Mouse (Mus musculus): ENCODE results near the gene Abca6. TPM values are rescaled to one million over a fixed set of nuclear protein-coding genes. Genes with fewer than 3 reads are reported as not detected.
A peak's percentile ranks its signal among the peaks of the same experiment; 100 is the strongest.

The Abca6 gene
- 2.0 and 3.5 TPM in 2 replicates for total RNA-seq (2017)

DNA sequence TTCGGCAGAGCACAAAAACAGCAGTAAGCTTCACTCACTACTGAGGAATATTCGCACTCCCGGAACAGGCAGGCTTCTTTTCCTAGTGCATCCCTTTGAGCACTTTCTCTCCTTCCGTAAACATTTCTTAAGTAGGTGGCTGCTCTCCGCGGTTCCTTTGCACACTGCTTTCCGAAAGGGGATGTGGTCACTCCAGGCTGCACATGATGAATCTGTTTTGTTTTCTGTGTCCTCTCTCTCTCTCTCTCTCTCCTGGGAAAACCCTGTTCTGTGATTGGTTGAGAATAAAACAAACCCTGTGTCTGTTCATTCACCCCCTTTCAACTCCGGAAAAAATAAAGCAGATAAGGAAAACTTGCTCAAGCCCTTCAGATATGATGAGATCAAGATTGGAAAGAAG lies at the start of gene Abca6:
Abca6 (minus strand) TSS at position 243 of the 400 bp plus-strand sequence.
- ATAC-seq (ENCODE audit: extremely low read depth, insufficient number of reproducible peaks, low FRiP score, poor library complexity, severe bottlenecking) = peak; percentile 23; the same call in 1 of the 2 replicates

DNA sequence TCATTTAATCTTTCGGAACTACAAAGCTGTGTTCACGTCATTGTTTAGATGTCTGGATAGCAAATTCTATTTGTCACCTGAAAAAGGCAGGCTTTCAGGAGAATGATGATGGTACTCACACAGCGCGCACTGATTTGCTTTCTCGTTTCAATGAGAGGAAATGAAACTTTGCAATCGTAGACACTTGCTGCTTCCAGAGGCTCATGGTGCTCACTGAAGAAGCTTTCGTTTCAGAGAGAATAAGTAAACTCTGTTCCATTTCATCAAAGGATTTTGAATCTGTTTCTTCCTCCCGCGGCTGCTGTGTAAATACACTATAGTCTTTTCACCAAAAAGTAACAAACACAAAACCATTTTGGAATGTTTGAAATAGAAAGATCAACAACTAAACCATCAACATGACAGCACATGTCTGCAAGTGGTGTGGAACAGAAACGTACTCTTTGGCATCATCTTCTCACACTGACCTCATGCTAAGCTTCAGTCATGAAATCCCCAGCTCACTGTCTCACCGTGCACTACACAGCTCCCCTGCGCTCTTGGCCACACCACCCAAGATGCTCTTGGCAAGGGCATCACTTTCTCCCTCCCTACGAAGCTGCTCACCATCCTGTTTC lies 46.4 kb upstream of the Abca6 start:
- no peak for ATAC-seq (ENCODE audit: extremely low read depth, insufficient number of reproducible peaks, low FRiP score, poor library complexity, severe bottlenecking)

DNA sequence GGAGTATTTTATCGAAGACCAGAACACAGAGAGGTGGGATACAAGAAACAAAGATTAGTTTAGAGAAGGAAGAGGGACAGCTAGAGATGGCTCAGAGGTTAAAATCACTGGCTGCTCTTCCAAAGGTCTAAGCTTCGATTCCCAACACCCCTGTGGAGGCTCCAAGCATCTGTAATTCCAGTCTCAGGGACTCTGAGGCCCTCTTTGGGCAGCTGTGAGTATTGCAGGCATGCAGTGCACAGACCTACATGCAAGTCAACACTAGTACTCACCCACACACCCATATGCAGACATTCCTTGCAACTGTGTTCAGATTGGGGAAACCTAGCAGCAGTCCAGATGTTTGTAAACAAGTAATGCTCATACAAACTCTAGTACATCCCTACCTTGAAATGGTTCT lies 39.0 kb upstream of the Abca6 start:
- no peak for ATAC-seq (ENCODE audit: extremely low read depth, insufficient number of reproducible peaks, low FRiP score, poor library complexity, severe bottlenecking)

DNA sequence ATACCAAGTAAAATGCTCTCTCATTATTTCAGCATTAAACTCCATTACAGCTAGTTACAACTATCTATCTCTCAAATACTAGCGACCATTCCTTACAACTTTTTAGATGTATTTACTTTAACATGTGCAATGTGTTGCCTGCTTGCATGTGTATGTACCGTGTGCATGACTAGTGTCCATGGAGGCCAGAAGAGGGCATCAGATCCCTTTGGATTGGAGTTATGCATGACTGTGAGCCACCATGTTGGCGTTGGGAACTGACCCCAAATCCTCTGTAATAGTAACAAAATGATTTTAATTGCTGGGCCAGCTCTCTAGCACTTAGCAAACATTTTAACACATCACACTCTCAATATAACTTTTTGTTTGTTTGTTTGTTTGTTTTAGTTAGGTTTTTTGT lies 36.8 kb upstream of the Abca6 start:
- no peak for ATAC-seq (ENCODE audit: extremely low read depth, insufficient number of reproducible peaks, low FRiP score, poor library complexity, severe bottlenecking)

DNA sequence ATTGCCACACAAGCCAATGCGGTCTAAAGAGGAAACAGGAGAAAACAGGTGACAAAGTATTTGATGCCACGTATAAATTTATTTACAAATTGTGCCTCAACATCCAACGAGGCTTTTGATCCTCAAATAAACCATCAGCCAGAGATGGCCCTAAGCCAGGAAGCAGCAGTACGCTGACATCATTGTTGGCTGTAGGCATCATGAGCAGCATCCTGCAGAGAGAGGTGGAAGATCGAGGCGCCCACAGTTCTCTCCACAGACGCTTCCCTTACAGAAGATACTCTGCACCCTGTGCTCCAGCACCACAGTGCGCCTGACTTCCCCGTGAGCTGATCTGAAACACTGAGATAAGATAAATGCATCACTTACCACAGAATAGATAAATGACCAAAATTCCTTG lies 36.1 kb upstream of the Abca6 start:
- ATAC-seq (ENCODE audit: extremely low read depth, insufficient number of reproducible peaks, low FRiP score, poor library complexity, severe bottlenecking) = no peak

DNA sequence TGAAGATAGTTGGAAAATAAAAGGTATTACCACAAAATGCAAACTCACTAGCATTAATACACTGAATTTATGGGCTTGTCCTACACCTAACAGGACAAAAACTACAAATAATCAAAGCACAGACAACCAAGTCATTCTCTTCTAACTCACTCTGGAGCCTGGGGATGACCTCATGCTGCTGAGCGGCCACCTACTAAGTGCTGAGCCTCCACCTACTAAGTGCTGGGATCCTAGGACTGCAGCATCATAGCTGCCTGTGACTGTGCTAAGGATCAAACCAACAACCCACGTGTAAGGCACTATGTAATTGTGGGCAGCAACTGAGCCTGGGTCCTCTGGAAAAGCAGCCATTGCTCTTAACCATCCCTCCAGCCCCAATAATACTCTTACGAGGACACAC lies 34.8 kb upstream of the Abca6 start:
- no peak for ATAC-seq (ENCODE audit: extremely low read depth, insufficient number of reproducible peaks, low FRiP score, poor library complexity, severe bottlenecking)

DNA sequence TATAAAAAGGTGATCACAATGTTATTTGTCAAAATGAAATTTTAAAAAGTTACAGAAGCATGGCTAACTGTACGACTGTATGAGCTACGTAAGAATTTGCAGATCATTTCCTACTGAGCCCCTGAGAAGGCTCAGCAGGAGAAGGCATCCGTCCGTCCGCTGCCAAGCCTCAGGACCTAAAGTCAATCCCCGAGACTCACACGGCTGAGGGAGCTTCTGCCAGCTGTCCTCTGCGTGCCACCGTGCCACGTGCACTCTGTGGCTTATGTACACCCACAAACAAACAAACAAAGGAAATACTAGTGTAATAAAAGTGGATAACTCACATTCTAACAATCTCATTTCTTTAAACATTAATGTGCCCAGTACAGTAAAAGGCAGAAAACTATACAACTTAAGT lies 33.3 kb upstream of the Abca6 start:
- ATAC-seq (ENCODE audit: extremely low read depth, insufficient number of reproducible peaks, low FRiP score, poor library complexity, severe bottlenecking) = no peak

DNA sequence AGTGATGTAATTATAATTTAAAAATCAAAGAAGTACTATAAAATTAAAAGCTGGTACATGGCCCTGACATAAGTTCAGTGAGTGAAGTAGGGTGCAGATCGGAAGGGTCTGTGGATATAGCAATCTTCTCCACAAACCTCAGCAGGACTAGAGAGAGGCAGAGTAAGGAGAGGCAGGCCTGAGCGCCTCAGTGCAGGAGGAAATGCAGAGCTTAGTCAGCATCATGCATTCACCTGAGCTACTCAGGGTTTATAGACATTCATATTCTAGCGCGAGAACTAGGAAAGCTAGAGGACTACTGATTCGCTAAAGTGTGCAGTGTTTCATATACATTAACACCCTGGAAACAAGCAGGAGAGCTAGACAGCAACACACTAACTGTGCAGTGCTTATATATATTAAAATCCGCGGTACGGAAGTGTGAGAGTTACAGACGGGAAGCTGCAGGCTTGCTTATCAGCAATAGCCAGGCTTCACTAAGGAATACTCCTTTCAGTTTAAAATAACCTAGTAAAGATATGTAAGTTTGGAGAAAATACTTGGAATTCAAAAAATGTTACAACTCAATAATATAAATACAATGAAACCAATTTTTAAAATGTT lies 32.7 kb upstream of the Abca6 start:
- no peak for ATAC-seq (ENCODE audit: extremely low read depth, insufficient number of reproducible peaks, low FRiP score, poor library complexity, severe bottlenecking)

DNA sequence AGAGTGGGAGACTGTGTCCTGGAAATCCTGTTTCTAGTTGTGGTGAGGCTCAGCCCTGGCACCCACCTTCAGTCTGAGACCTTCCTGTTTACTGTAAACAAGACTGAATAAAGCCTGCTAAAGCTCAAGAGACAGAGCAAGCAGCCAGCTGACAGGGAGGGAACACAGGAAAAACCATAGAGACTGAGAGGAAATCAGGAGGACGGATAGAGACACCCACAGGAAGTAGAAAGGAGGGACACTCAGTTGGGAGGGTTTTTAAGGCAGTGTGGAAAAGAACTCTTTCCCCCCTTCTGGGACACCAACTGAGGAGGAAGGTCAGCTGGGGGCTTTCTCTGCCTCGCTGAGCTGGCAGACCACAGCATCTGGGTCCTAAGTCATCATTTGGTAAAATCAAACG lies 23.2 kb upstream of the Abca6 start:
- ATAC-seq (ENCODE audit: extremely low read depth, insufficient number of reproducible peaks, low FRiP score, poor library complexity, severe bottlenecking) = no peak

DNA sequence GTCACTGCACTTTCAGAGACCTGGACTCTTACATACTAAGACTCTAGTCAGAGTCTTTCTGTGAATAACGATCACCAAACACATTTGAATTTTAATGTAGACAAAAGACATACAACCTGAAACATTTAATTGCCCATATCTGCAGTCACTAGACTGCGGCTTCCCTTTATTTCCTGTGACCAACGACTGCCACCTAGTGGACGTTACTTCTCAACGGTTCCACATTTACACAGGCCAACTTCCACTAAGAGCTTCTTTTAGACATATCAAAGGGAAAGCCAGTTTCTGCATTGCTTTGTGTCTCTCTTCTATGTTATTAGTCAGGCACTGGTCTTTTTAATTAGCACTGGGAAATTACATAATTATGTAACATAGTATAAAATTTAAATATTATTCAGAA lies 20.2 kb upstream of the Abca6 start:
- ATAC-seq (ENCODE audit: extremely low read depth, insufficient number of reproducible peaks, low FRiP score, poor library complexity, severe bottlenecking) = peak; percentile 91

DNA sequence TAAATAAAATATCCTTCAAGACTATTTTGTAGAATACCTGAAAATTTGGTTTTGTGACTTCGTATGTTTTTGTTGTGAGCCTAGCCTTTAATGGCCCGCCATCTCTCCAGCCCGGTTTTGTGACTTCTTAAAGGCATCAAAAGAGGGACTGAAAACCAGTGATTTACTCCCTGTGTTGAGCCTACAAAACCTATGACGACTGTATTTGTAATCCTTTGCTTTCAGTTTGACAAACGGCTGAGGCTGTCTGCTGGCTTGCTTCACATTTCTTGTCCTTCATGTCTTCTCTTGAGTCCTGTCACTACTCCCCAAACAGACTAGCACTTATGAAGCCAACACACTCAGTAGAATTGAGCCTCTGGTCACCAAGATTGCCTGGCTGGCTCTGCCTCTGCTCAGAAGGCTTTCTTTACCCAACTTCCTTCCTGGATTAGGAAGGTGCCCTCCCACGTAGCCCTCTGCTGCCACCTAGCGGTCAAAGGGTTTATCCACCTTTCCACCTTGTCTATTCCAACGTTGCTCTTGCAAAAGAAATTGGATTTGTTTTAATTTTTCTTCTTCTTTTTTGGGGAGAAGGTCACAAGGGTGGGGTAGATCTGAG lies 16.8 kb upstream of the Abca6 start:
- ATAC-seq (ENCODE audit: extremely low read depth, insufficient number of reproducible peaks, low FRiP score, poor library complexity, severe bottlenecking) = peak; percentile 98

DNA sequence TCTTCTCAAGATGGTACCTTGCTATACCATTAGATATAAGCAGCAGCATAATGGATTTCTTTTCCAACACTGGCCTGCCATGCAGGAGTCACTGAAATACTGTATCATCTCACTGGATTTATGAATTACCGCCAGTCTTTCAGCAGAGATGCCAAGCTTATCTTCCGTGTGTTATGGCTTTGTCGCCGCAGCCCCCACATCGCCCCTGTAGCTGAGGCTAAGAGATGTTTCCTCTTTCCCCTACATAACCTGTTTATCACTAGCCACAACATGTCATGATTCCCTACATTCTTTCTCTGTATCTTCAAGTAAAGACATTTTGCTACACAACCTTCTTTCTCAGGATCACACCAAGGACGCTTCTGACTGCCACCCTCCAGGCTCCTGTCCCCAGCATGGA lies 15.7 kb upstream of the Abca6 start:
- no peak for ATAC-seq (ENCODE audit: extremely low read depth, insufficient number of reproducible peaks, low FRiP score, poor library complexity, severe bottlenecking)

DNA sequence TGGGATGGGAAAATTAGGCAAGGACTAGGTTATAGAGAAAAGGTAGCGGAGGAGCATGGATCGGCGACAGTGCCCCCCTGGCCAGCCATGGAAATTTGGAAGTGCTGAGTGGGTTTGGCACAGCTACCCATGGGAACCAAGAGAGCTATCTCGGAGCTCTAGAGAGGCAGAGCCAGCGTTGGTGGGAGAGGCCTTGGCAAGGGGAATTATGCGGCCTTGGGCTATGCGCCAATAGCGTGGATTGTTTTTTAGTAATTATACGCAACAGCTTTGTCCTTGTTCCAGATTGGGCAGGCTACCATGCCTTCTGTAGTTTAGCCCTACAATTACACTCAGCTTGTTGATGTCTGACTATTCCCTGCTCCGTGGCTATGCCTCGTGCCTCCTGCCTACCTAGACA lies 15.2 kb upstream of the Abca6 start:
- ATAC-seq (ENCODE audit: extremely low read depth, insufficient number of reproducible peaks, low FRiP score, poor library complexity, severe bottlenecking) = no peak

DNA sequence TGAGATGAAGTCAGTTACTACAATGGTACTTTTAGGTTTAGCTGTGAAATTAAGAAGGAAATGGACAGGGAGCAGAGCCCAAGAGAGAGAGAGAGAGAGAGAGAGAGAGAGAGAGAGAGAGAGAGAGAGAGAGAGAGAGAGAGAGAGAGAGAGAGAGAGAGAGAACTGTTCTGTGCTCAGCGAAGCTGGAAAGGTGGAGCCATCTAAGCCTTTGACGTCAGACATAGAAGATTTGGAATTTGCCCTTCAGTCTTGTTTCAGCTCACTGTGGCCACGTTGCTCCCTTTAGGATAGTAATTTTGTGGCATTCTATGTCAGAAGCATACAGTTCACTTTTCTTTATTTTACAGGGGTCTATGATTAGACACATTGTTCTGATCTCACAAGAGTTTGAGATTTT lies 10.3 kb upstream of the Abca6 start:
- no peak for ATAC-seq (ENCODE audit: extremely low read depth, insufficient number of reproducible peaks, low FRiP score, poor library complexity, severe bottlenecking)

DNA sequence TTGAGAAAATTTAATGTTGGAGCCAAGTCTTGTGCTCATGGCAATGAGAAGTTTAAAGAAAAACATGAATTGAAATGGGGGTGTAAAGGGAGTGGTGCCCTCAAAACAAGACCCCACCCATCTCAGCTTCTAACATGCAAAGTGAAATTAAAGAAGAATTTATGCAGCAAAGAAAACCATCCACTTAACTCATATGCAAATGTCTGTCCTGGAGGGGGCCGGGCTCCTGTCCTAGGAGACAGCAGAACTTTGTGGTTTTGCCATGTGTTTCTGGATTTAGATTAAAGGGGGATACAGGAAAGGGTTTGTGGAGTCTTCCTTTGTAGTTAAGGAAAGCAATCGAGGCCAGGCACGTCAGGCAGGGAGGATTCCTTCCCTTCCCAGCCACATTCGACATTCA lies 6.3 kb upstream of the Abca6 start:
- ATAC-seq (ENCODE audit: extremely low read depth, insufficient number of reproducible peaks, low FRiP score, poor library complexity, severe bottlenecking) = no peak

DNA sequence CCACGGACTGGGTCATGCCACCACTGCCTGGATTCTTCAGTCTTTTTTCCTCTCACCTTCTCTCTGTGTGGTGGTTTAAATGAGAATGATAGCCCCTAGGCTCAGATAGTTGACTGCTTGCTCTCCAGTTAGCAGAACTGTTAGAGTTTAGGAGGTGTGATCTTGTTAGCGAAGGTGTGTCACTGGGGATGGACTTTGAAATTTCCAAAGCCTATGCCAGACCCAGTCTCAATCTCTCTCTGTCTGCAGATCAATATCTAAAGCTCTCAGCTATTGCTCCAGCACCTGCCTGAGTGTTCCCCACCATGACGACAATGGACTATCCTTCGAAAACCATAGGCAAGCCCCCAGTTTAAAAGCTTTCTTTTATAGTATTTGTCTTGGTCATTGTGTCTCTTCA lies 5.5 kb upstream of the Abca6 start:
- no peak for ATAC-seq (ENCODE audit: extremely low read depth, insufficient number of reproducible peaks, low FRiP score, poor library complexity, severe bottlenecking)

DNA sequence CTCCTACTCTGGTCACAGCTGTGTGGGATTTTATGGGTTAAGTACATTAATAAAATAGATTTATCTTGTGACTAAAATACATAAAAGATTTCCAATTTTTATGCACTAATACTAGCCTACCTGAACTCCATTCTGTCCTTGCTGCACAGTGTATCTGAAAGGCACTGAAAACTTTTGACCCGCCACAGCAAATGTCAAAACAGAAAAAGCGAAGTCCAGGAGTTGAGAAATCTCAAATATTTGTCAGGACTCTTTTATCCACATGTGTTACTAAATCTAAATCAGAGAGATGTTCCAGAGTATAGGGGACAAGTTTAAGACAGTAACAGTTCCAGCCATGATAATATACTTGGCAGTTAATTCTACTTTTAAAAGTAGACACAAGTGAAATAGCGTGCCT lies 680 bp upstream of the Abca6 start:
- no peak for ATAC-seq (ENCODE audit: extremely low read depth, insufficient number of reproducible peaks, low FRiP score, poor library complexity, severe bottlenecking)

DNA sequence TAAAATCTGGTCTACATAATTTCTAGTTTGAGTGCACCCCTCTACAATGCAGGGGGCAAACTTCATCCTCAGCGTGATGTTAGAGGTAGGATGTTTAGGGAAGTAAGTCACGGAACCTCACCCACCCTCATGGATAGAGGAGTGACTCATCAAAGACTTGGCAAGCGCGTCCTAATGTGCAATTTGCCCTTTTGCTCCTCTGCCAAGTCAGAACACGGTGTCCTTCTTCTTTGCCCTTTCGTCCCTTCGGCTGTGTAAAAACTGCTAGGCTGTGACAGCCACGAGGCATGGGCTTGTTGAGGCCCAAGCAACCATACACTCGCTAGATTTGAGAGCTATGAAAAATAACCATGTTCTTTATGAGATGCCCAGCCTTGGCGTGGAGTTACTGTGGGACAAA lies 6.8 kb downstream of the Abca6 start:
- no peak for ATAC-seq (ENCODE audit: extremely low read depth, insufficient number of reproducible peaks, low FRiP score, poor library complexity, severe bottlenecking)

DNA sequence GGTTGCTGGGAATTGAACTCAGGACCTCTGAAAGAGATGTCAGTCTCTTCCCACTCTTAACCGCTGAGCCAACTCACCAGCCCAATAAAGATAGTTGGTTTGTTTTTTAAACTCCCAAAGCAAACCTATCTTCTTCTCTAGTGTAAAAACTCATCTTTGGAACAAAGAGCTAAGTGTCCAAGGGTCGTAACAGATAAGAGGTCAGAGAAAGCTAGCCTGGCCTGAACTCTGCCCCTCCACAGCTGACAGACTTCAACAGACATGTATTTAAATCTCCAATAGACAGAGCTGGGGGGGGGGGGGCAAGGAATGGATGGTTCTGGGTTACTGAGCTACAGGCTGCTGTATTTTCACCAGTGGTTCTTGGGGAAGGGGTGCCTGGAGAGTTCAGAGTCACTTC lies 14.1 kb downstream of the Abca6 start:
- no peak for ATAC-seq (ENCODE audit: extremely low read depth, insufficient number of reproducible peaks, low FRiP score, poor library complexity, severe bottlenecking)

DNA sequence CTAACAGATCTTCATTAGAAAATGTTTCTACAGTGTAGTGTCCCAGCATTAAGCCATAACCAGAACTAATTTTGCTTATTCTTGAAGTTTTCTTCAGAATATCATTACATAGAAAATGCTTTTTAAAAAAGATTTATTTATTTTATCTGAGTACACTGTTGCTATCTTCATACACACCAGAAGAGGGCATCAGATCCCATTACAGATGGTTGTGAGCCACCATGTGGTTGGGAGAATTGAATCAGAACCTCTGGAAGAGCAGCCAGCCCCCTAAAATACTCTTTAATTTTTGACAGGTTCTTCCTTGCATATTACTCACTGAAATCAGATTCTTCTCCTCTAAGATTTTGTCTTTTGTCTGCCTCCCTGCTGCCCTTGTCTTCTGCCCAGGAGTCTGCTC lies 18.6 kb downstream of the Abca6 start:
- no peak for ATAC-seq (ENCODE audit: extremely low read depth, insufficient number of reproducible peaks, low FRiP score, poor library complexity, severe bottlenecking)

DNA sequence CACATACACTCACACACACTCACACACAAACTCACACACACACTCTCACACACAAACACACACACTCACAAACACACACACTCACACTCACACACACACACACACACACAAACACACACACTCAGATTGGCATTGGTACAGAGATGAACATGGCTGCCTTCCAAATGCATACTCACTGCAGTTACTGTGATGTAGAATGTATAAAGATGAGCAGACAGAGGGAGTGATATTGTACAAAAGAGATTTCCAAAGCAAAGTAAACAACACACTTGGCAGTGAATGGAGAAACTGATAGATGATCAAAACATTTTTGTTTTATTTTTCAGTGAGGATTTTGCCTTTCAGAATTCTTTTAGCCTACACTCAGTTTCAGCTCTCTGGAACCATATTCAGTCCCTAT lies 34.5 kb downstream of the Abca6 start:
- ATAC-seq (ENCODE audit: extremely low read depth, insufficient number of reproducible peaks, low FRiP score, poor library complexity, severe bottlenecking) = no peak
